Comparison of ENCODE assay signal across 9 mouse cellular contexts in genomic region chr5:134101322-134101721, GRCm38 (mm10). TPM values are rescaled to one million over a fixed set of nuclear protein-coding genes. Genes with fewer than 3 reads are reported as not detected.
A peak's percentile ranks its signal among the peaks of the same experiment; 100 is the strongest.
DNase-seq lines count a peak whose midpoint lies in the region; ATAC-seq and TF ChIP-seq lines count a peak whose summit lies in the region.
"Had no signal": no experiment of that assay in that cellular context is flagged by ENCODE, and none has a peak within 500 bp of the region (broad histone marks: within the 10 kb centered on the region; RNA-seq: fewer than 3 reads in every experiment).

No protein-coding gene starts in this region.

- peaks cover 10% of the 10 kb centered on the region for H3K36me3 ChIP-seq in embryonic facial prominence, embryonic 10.5 days (replicated peaks)
- H3K36me3 ChIP-seq in forebrain, embryonic 12.5 days (replicated peaks) = 0 out of 2 replicates have a peak, but pooled peaks cover 11% of the 10 kb centered on the region
- no peaks in the 10 kb centered on the region for H3K36me3 ChIP-seq in kidney, adult 2 months (ENCODE audit: control insufficient read depth, insufficient read depth, low read length)
- H3K36me3 ChIP-seq in midbrain, embryonic 15.5 days (replicated peaks) = no peaks in the 10 kb centered on the region; the same call in 1 of the 2 replicates

- DNase-seq in embryonic facial prominence, embryonic 10.5 days (ENCODE audit: low spot score) = no peak
- peak; percentile 74 for DNase-seq in kidney, adult 2 months
- DNase-seq in ovary, adult 18-20 months (ENCODE audit: low spot score) = no peak
- no peak for DNase-seq in cerebellum, postnatal 14 days
- no peak for DNase-seq in adrenal gland, postnatal 4 days (ENCODE audit: low spot score in 2 of 2)
- DNase-seq: cerebellum, adult 11-12 months had no signal

- H3K27me3 ChIP-seq in embryonic facial prominence, embryonic 10.5 days (replicated peaks; ENCODE audit: low read depth, poor library complexity, severe bottlenecking) = no peaks in the 10 kb centered on the region; the same call in 1 of the 2 replicates
- H3K27me3 ChIP-seq in forebrain, embryonic 12.5 days = no peaks in the 10 kb centered on the region
- H3K27me3 ChIP-seq in kidney, adult 2 months (replicated peaks; ENCODE audit: control insufficient read depth, insufficient read depth, low read length) = no peaks in the 10 kb centered on the region
- no peaks in the 10 kb centered on the region for H3K27me3 ChIP-seq in midbrain, embryonic 15.5 days (replicated peaks)
- H3K27me3 ChIP-seq: Patski had no signal

- no peak overlapping the region for H3K9ac ChIP-seq in forebrain, embryonic 12.5 days
- H3K9ac ChIP-seq in midbrain, embryonic 15.5 days = peak overlapping the region; percentile 16; the same call in 1 of the 2 replicates

- TF ChIP-seq CTCF in kidney, adult 2 months (conservative IDR thresholded peaks at IDR 0.05; ENCODE audit: insufficient read depth, insufficient read length, low read depth, low read length) = no peak

- peaks cover 47% of the 10 kb centered on the region for H3K4me1 ChIP-seq in embryonic facial prominence, embryonic 10.5 days
- H3K4me1 ChIP-seq in forebrain, embryonic 12.5 days = peaks cover 35% of the 10 kb centered on the region
- H3K4me1 ChIP-seq in kidney, adult 2 months (ENCODE audit: control insufficient read depth, insufficient read depth, low read length) = peaks cover 11% of the 10 kb centered on the region; the same call in 1 of the 2 replicates
- H3K4me1 ChIP-seq in midbrain, embryonic 15.5 days = peaks cover 34% of the 10 kb centered on the region

- no peak for ATAC-seq in forebrain, embryonic 12.5 days (ENCODE audit: low FRiP score)
- no peak for ATAC-seq in midbrain, embryonic 15.5 days (replicated peaks)
- ATAC-seq: Patski had no signal

- peak overlapping the region; percentile 85; the same call in 1 of the 2 replicates for H3K4me3 ChIP-seq in embryonic facial prominence, embryonic 10.5 days
- H3K4me3 ChIP-seq in forebrain, embryonic 12.5 days (replicated peaks) = peak overlapping the region; percentile 66; the same call in 1 of the 2 replicates
- peak overlapping the region; percentile 42 for H3K4me3 ChIP-seq in kidney, adult 2 months (ENCODE audit: insufficient read depth, low read depth, low read length)
- peak overlapping the region; percentile 95 for H3K4me3 ChIP-seq in midbrain, embryonic 15.5 days

- no peak for TF ChIP-seq POLR2A in kidney, adult 2 months (IDR thresholded peaks at IDR 0.05; ENCODE audit: low read depth, low read length)

- WGBS in embryonic facial prominence, embryonic 10.5 days = 58% methylated on average over 5 of the region's 5 CpGs
- WGBS in forebrain, embryonic 12.5 days = 64% methylated on average over 5 of the region's 5 CpGs
- 60% methylated on average over 5 of the region's 5 CpGs for WGBS in kidney, adult 2 months
- WGBS in midbrain, embryonic 15.5 days = 51% methylated on average over 5 of the region's 5 CpGs

- no peaks in the 10 kb centered on the region for H3K9me3 ChIP-seq in embryonic facial prominence, embryonic 10.5 days
- H3K9me3 ChIP-seq in forebrain, embryonic 12.5 days = no peaks in the 10 kb centered on the region
- H3K9me3 ChIP-seq in midbrain, embryonic 15.5 days = no peaks in the 10 kb centered on the region

- H3K4me2 ChIP-seq in forebrain, embryonic 12.5 days = peak overlapping the region; percentile 86
- H3K4me2 ChIP-seq in midbrain, embryonic 15.5 days = peak overlapping the region; percentile 83

- no peak overlapping the region for H3K27ac ChIP-seq in embryonic facial prominence, embryonic 10.5 days (replicated peaks)
- 0 out of 2 replicates have a peak overlapping the region, but pooled peaks have one; percentile 8 for H3K27ac ChIP-seq in forebrain, embryonic 12.5 days
- peak overlapping the region; percentile 78 for H3K27ac ChIP-seq in kidney, adult 2 months (ENCODE audit: insufficient read depth, low read depth, low read length)
- no peak overlapping the region for H3K27ac ChIP-seq in midbrain, embryonic 15.5 days

RNA-seq across cellular contexts. Expression of gene Castor2, which starts 1.8 kb away (rescaled TPM):
- 7.6 and 8.9 TPM in 2 replicates for polyA plus RNA-seq in embryonic facial prominence, embryonic 10.5 days (2016; fragmentation: Nextera tagmentation; extraction: Ambion mirVana)
- 19.4 and 23.1 TPM in 2 replicates for polyA plus RNA-seq in forebrain, embryonic 12.5 days (2016; fragmentation: Nextera tagmentation; extraction: Ambion mirVana)
- 27.5 and 39.3 TPM in 2 replicates for polyA plus RNA-seq in kidney, adult 2 months (2012; rRNA removed)
- polyA plus RNA-seq in midbrain, embryonic 15.5 days (2015; fragmentation: Nextera tagmentation; extraction: Ambion mirVana) = 31.7 and 33.1 TPM in 2 replicates
- total RNA-seq in adrenal gland, postnatal 4 days (2021) = 10 to 100 TPM; 16.6 to 23.7 TPM

Comparison
In these comparisons a context has a peak if more than half of its experiments do, and no peak if none do; other contexts are left out.
1. H3K27ac ChIP-seq: peak in forebrain, embryonic 12.5 days (single experiment) and kidney, adult 2 months (single experiment); none in embryonic facial prominence, embryonic 10.5 days (single experiment) and midbrain, embryonic 15.5 days (single experiment).
2. H3K4me3 ChIP-seq: peak in every context shown above with its lines; median percentile 95 in midbrain, embryonic 15.5 days; 85 in embryonic facial prominence, embryonic 10.5 days; 66 in forebrain, embryonic 12.5 days; 42 in kidney, adult 2 months.